Mouse (Mus musculus) erythroid progenitor cell, adult 5-6 weeks (primary cell): ENCODE measurements around the gene Wipf1. TPM values are rescaled to one million over a fixed set of nuclear protein-coding genes. Genes with fewer than 3 reads are reported as not detected.

ENCODE experiments used
- ATAC-seq: replicated peaks from 2 replicates; pipeline ENCODE4 v1.8.0; 2016; ENCODE audit warnings: moderate number of reproducible peaks, mild to moderate bottlenecking, moderate TSS enrichment, inconsistent platforms; ENCODE audit not compliant: poor library complexity, low FRiP score, severe bottlenecking
- total RNA-seq, 2 experiments: library from RNA; stranded (forward) in 1 of 2; stranded (reverse) in 1 of 2; fragments of 150-400 nt in 1 of 2; fragments of 186-747, 209-891 nt in 1 of 2; gene quantifications; 2 replicates each; pipeline versions ENCODE4 v1.2.3 to v1.2.4; 2015 to 2017; ENCODE audit warnings: low replicate concordance in 2 of 2

The Wipf1 gene
- total RNA-seq, 2 experiments from 2014 or later: 3.6 to 12.6 TPM

- ATAC-seq: no peak
Measured at GRCm38 (mm10) chr2:73403385-73404013, 126.0 kb downstream of the Wipf1 start.

DNA sequence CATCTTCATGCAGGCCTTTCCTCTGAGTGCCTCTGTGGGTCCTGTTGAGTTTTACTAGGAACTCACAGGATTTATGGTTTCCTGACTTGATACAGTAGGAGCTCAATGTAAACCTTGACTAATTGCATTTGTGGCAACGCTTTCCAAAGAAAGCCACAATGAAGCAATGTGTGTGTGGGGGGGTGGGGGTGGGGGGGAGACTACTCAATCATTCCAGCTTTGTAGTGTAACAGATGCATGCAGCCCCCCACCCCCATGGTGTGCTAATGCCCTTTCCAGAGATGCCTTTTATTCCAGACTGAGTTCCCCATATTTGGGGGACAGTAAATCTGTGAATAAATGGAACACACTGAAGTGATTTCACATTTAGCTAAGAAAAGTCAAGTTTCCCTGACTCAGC is 127.8 kb downstream of the Wipf1 start:
- no peak for ATAC-seq

DNA sequence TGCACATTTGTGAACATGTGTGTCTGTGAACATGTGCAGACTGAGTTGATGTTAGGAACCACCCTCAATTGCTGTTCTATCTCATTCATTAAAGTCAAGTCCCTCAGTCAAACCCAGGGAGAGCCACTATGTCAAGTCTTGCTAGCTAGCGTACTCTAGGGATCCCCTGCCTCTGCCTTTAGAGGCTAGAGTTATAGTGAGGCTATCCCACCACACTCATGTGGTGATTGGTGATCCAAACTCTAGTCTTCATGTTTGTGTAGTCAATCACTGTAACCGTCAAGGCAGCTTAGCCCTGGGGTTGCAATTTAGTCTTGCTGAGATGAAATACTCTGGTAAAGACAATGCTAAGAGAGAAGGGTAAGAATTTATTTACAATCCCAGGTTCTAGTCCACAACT is 132.1 kb downstream of the Wipf1 start:
- no peak for ATAC-seq

DNA sequence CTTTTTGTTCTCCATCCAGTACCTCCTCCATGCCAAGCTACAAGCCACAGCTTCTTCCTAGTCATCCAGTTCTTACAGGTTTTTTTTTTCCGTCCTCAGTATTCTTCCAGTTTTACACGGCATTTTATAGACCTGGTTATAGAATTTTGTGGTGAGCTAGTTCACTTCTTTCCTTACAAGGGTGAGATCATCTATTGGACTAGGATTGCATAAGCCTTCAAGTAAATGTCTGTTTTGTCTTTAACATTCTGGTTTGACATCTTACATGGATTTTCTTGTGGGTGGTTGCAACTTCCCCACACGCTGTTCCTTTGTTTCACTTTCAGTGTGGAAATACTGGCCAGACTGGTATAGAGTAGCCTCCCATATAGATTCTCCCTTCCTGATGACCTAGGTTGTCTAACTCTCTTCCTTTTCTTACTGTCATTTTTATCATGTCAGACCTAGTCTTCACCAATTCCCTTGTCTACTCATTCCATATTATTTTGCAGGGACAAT is 132.7 kb downstream of the Wipf1 start:
- ATAC-seq: no peak

DNA sequence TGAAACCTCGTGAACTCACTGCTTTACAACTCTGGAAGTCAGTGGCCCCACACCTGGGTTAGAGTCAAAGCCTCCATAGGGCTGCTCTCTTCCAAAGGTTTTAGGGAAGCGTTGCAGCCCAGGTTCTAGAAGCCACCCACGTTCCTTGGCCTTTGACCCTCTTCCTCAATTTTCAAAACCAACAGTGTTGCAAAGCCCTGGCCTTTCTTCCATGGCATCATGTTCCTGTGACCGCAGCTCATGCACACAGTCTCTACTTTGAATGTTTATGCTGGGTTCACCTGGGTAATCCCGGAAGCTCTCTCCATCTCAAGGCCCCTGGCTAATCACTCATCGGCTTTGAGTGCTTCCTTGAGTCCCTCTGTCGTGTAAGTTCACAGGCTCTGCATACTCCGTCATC is 134.0 kb downstream of the Wipf1 start:
- no peak for ATAC-seq

GRCm38 (mm10) chr2:73394476-73394875 is 135.1 kb downstream of the Wipf1 start:
- ATAC-seq: no peak

GRCm38 (mm10) chr2:73392772-73393171 is 136.8 kb downstream of the Wipf1 start:
- no peak for ATAC-seq

- no peak for ATAC-seq
Measured at GRCm38 (mm10) chr2:73389951-73390350, 139.6 kb downstream of the Wipf1 start.

DNA sequence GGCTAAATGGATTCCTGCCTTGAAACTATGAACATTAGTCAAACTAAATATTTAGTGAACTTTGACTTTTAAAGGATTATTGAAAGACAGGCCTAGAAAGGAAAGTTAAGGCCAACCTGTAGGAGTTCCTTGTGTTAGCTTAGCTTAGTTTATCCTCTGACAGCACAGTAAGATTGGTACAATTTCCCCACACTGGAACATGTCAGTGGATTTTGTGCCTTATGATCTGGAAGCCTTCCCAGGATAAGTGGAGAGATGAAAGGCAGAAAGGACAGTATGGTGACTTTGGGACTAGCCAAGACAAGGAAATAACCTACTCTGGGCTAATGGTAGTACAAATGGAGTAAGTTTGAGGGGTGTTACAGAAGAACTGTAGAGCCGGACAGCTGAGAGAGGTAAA is 141.7 kb downstream of the Wipf1 start:
- ATAC-seq: no peak

DNA sequence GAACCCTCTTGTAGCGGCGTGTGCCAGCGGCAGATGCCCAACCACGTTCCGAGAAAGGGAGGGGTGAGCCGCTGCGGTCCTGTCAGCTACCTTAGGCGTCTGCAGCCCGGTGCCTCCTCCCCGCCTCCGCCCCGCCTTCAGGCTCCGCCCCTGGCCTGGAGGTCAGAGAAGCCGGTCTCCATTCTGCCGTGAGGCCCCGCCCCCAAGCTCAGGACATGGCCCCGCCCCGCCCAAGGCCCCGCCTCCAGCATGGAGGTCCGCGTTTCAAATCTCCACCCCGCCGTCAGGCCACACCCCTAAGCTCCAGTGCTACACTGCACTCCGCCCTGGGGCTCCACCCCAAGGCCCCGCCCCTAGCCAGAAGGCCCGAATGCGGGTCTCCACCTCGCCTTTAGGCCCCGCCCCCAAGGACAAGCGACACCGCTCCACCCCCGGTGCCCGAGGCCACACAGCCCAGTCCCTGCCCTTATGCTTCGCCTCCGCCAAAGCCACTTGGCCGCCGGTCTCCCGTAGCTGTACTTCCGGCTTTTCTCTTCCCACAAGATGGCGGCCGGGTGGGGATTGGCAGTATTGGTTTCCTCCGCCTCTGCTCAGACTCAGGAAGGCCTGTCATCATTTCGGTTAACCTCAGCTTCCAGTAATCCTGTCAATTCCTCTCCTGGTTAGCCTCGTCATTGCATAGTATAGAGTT is 143.0 kb downstream of the Wipf1 start, which contains the start of gene Gpr155:
Gpr155 (minus strand) TSS at position 217 of the 691 bp plus-strand sequence.
- ATAC-seq: peak; percentile 92

DNA sequence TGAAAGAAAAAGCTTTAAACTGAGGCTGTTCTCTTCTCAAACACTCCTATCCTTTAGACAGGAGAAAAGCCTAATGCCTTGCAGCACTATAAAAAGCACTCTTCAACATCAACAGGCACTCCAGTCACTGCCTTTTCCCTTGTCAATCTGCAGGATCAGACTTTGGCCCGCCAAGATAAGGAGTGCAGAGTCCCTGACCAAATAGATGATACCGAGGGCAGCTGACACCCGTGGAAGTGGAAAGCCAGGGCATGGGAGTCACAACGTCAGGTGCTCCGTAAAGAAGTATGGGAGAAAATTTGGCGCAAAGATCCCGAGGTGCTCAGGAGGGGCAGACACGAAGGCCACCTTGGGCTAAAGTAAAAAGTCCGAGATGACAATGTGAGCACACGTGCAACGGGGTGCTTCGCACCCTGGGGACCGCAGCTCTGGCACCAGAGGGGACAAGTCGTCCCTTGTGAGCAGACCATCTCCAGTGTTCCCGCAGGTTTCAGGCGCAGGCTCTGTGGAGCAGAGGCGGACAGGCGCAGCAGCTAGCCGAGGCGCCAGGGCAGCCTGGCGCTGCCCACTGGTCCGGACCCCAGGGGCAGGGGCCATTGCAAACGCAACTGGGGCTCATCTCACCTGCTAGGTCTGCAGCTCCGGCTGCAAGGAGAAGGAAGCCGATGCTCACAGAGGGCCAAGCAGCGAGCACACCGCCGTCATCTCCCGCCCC is 143.7 kb downstream of the Wipf1 start:
- peak; percentile 52 for ATAC-seq

DNA sequence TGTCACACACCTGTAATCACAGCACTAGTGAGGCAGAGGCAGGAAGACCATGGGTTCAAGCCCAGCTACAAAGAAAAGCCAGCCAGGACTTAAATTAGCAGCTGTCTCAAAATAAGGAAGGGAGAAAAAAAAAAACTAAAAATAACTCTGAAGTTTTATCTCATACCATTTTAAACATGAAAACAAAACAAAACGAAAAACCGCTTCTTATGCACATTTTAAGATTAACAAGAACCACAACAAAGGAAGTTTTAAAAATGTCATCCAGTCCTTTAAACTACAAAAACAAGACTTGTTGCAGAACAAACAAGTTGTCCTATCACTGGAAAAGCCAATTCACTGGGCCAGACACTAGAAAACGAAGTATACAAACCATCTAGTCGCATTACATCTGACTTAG is 144.4 kb downstream of the Wipf1 start:
- no peak for ATAC-seq

- ATAC-seq: no peak
Measured at GRCm38 (mm10) chr2:73380298-73380975, 149.1 kb downstream of the Wipf1 start.

- ATAC-seq: no peak
Measured at GRCm38 (mm10) chr2:73379656-73380055, 149.9 kb downstream of the Wipf1 start.

Other genes starting within 250 kb of the Wipf1 start
- gene Scrn3, start 217.1 kb downstream of the Wipf1 start, total RNA-seq (2015; ENCODE audit: low replicate concordance): 56.2 and 71.3 TPM in 2 replicates
- 108 and 110 TPM in 2 replicates for gene Scrn3, start 217.1 kb downstream of the Wipf1 start, total RNA-seq (2017; ENCODE audit: low replicate concordance)
- gene Cir1, start 217.0 kb downstream of the Wipf1 start, total RNA-seq (2015; ENCODE audit: low replicate concordance): 19.8 and 39.4 TPM in 2 replicates
- gene Cir1, start 217.0 kb downstream of the Wipf1 start, total RNA-seq (2017; ENCODE audit: low replicate concordance): 23.0 and 46.1 TPM in 2 replicates
- gene Gpr155, start 143.2 kb downstream of the Wipf1 start, total RNA-seq (2015; ENCODE audit: low replicate concordance): 25.2 and 31.0 TPM in 2 replicates
- gene Gpr155, start 143.2 kb downstream of the Wipf1 start, total RNA-seq (2017; ENCODE audit: low replicate concordance): 27.2 and 29.7 TPM in 2 replicates
- 0.84 and 1.4 TPM in 2 replicates for gene Chrna1, start 50.6 kb upstream of the Wipf1 start, total RNA-seq (2015; ENCODE audit: low replicate concordance)
- not detected in 2 replicates for gene Chrna1, start 50.6 kb upstream of the Wipf1 start, total RNA-seq (2017; ENCODE audit: low replicate concordance)
- not detected in 2 replicates for gene Chn1, start 245.6 kb upstream of the Wipf1 start, total RNA-seq (2015; ENCODE audit: low replicate concordance)
- gene Chn1, start 245.6 kb upstream of the Wipf1 start, total RNA-seq (2017; ENCODE audit: low replicate concordance): not detected in 2 replicates